Mouse (Mus musculus): ENCODE measurements around the gene Rexo4. TPM values are rescaled to one million over a fixed set of nuclear protein-coding genes. Genes with fewer than 3 reads are reported as not detected.
A peak's percentile ranks its signal among the peaks of the same experiment; 100 is the strongest.

The Rexo4 gene
- polyA plus RNA-seq, 1 experiment from 2014 or later, result 21.4 TPM

DNA sequence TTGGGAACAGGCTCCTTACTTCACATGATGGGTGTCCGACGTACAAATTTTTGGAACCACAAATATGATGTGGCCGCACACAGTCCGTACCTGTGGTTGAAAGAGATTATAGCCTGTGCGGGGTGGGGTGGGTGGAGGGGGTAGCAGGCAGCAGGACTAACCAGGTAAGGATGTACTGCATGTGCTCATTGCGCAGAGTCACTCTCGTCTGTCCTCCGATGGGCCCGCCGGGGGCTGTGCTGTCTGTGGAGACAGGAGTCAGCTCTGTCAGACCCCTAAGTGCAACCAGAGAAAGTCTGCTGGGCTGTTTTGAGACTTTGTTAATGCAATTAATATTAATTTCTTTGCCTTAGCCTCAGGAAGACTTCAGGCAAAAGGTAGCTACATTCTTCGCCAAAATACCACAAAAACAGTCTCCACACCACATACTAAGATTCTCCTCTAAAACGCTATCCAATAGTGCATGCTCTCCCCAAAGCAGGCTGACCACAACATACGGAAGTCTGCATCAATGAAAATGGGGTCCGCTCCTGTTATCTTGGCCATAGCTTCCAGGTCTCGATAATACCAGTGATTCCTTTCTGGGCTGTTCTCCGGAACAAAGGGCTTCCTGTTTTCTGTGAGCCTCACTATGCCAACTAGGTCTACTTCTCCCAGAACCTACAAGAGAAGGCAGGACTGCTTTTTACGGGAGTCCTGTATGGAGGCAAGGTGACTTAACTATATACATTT, 50.6 kb downstream of the Rexo4 start:
- H3K36me3 ChIP-seq (ENCODE audit: insufficient read depth, low read length), result peaks cover 14% of the 10 kb centered on the region
- 80% methylated on average over 17 of the region's 17 CpGs for WGBS
- no peak overlapping the region for H3K4me3 ChIP-seq (ENCODE audit: low read depth, low read length)
- no peaks in the 10 kb centered on the region for H3K9me3 ChIP-seq (ENCODE audit: low read length)
- no peak overlapping the region for H3K4me2 ChIP-seq (replicated peaks; ENCODE audit: low read depth, low read length)
- TF ChIP-seq CTCF (IDR thresholded peaks at IDR 0.05), result no peak
- ATAC-seq, result no peak
- no peaks in the 10 kb centered on the region for H3K27me3 ChIP-seq (replicated peaks; ENCODE audit: insufficient read depth, low read length)
- H3K9ac ChIP-seq (replicated peaks; ENCODE audit: low read depth), result no peak overlapping the region
- DNase-seq (ENCODE audit: low spot score), result no peak
- no peak overlapping the region for H3K27ac ChIP-seq (ENCODE audit: low read length)
- H3K4me1 ChIP-seq (ENCODE audit: insufficient read depth, low read depth, low read length), result peaks cover 31% of the 10 kb centered on the region

DNA sequence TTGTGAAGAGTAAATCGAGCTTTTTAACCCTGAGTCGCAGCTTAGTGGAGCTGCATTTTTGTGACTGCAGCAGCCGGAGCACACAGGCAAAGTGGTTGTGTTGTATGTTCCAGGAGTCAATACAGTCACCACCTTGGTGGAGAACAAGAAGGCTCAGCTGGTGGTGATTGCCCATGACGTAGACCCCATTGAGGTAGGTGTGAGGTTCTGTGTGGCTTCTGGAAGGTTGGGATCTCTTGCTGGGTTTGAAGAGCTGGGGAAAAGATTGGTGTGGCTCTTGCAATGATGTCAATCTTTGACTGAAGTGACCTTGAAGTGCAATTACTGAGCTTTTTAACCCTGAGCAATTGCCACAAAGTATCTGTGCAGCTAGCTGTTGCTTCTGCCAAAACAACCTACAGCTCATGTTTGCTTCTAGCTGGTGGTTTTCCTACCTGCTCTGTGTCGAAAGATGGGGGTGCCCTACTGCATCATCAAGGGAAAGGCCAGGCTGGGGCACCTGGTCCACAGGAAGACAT, 51.9 kb downstream of the Rexo4 start:
- Histone ChIP-seq H3K4me1 (ENCODE audit: insufficient read depth, low read depth, low read length) (peaks cover 37% of the 10 kb centered on the region), H3K27me3 (replicated peaks; ENCODE audit: insufficient read depth, low read length) (no peaks in the 10 kb centered on the region), H3K9ac (replicated peaks; ENCODE audit: low read depth) (peak overlapping the region; percentile 95), H3K36me3 (ENCODE audit: insufficient read depth, low read length) (peaks cover 14% of the 10 kb centered on the region), H3K9me3 (ENCODE audit: low read length) (no peaks in the 10 kb centered on the region), H3K4me2 (replicated peaks; ENCODE audit: low read depth, low read length) (peak overlapping the region; percentile 85; the same call in 1 of the 2 replicates), H3K27ac (ENCODE audit: low read length) (no peak overlapping the region), H3K4me3 (ENCODE audit: low read depth, low read length) (peak overlapping the region; percentile 76; the same call in 1 of the 2 replicates)
- DNase-seq (ENCODE audit: low spot score), result no peak
- no peak for TF ChIP-seq EP300 (IDR thresholded peaks at IDR 0.05)
- no peak for TF ChIP-seq CTCF (IDR thresholded peaks at IDR 0.05)
- no peak for ATAC-seq
- WGBS, result 61% methylated on average over 5 of the region's 5 CpGs

DNA sequence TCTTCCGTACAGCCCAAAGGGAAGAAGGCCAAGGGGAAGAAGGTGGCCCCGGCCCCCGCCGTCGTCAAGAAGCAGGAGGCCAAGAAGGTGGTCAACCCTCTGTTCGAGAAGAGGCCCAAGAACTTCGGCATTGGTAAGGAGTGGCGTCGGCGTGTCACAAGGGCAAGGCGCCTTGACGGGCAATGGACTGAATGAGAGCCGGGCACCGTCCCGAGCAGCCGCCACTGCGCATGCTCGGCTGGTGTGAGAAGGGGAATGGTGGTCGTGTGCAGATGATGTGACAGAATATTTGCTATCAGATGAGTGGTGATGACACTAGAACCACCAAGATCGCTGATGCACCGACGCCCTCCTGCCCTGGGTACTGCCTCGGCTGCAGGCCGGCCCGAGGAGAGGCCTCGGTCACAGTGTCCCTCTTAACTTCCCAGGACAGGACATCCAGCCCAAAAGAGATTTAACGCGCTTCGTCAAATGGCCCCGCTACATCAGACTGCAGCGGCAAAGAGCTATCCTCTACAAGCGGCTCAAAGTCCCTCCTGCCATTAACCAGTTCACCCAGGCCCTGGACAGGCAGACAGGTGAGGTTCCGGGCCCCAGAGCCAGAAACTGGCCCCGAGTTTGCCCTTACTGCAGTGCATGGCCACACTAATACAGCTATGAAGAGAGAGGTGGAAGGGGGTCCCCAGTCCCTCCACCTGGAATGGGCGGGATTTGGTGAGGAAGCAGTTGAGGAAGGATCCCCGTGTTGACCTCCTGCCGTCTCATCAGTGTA, 53.0 kb downstream of the Rexo4 start:
- Histone ChIP-seq H3K9ac (replicated peaks; ENCODE audit: low read depth) (peak overlapping the region; percentile 95), H3K4me2 (replicated peaks; ENCODE audit: low read depth, low read length) (peak overlapping the region; percentile 85), H3K27me3 (replicated peaks; ENCODE audit: insufficient read depth, low read length) (no peaks in the 10 kb centered on the region), H3K27ac (ENCODE audit: low read length) (peak overlapping the region; percentile 90), H3K36me3 (ENCODE audit: insufficient read depth, low read length) (peaks cover 14% of the 10 kb centered on the region), H3K4me1 (ENCODE audit: insufficient read depth, low read depth, low read length) (peaks cover 30% of the 10 kb centered on the region), H3K4me3 (ENCODE audit: low read depth, low read length) (peak overlapping the region; percentile 76), H3K9me3 (ENCODE audit: low read length) (no peaks in the 10 kb centered on the region)
- peak; percentile 74 for DNase-seq (ENCODE audit: low spot score)
- TF ChIP-seq EP300 (IDR thresholded peaks at IDR 0.05) (no peak), CTCF (IDR thresholded peaks at IDR 0.05) (no peak)
- WGBS, result 2% methylated on average over 37 of the region's 37 CpGs
- peak; percentile 54 for ATAC-seq

DNA sequence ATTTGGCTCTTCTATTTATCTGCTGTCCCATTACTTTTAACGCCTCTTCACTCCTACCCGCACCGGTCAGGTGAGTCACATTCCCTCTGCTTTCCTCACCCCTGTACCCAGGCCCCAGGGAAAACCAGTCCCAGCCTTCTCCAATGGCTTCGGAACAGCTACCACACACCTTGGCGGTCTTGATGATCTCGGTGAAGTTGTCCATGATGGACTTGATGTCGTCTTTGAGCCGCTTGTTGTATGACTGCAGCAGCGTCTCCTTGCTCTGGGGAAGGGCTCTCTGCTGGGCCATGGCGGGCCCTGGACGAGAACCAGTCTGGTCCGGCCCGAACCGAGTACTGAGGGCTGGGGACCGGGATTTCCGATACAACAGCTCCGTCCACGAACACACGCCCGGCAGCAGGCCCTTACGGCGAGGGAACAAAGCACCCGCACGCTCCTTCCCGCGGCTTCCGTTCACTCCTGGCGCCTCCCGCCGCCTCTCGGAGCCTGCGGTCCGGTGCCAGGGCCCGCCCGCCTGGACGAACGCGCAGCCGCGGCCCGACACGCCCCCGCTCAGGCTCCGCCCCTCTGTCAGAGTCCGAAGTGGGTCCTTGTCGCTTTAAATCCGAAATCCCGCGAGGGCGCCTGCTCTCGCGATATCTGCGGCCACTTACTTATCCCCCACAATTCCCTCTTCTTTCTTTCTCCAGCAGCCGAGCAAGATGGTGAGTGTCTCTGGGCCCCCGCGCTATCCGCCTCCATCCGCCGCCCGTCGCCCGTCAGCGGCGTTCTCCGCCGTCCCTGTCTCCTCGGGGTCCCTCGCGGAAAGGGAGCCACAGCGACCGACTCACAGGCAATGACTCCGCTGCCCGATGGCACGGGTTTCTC, 53.8 kb downstream of the Rexo4 start, which contains the start of the genes Med22 and Rpl7a:
Gene Med22, minus strand, starts transcription at position 554 of the 870 bp plus-strand sequence.
Gene Rpl7a, plus strand, starts transcription at position 641 of the 870 bp plus-strand sequence.
- H3K36me3 ChIP-seq (ENCODE audit: insufficient read depth, low read length), result peaks cover 18% of the 10 kb centered on the region
- peak within 1 kb of the TSS; percentile 76 for H3K4me3 ChIP-seq (ENCODE audit: low read depth, low read length)
- peak within 1 kb of the TSS; percentile 85 for H3K4me2 ChIP-seq (replicated peaks; ENCODE audit: low read depth, low read length)
- H3K4me1 ChIP-seq (ENCODE audit: insufficient read depth, low read depth, low read length), result peaks cover 24% of the 10 kb centered on the region
- TF ChIP-seq EP300 (IDR thresholded peaks at IDR 0.05) (peak; percentile 91), CTCF (IDR thresholded peaks at IDR 0.05) (no peak)
- H3K27me3 ChIP-seq (replicated peaks; ENCODE audit: insufficient read depth, low read length), result no peaks in the 10 kb centered on the region
- peak; percentile 96 for ATAC-seq
- H3K27ac ChIP-seq (ENCODE audit: low read length), result peak within 1 kb of the TSS; percentile 90
- H3K9ac ChIP-seq (replicated peaks; ENCODE audit: low read depth), result peak within 1 kb of the TSS; percentile 95
- no peaks in the 10 kb centered on the region for H3K9me3 ChIP-seq (ENCODE audit: low read length)
- DNase-seq (ENCODE audit: low spot score), result peak; percentile 98
- 0% methylated on average over 62 of the region's 74 CpGs for WGBS

DNA sequence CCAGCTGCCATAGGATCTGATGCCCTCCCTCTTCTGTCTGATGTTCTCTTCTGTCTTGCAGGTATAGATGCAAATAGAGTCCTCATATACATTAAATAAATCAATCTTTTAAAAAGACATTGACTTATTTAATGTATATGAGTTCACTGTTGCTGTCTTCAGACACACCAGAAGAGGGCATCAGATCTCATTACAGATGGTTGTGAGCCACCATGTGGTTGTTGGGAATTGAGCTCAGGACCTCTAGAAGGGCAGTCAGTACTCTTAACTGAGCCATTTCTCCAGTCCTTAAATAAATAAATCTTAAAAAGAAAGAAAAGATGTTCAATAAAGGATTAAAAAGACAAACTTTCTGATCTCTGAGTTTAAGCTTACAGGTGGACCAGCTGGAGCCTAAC, 54.8 kb downstream of the Rexo4 start:
- peaks cover 18% of the 10 kb centered on the region for H3K36me3 ChIP-seq (ENCODE audit: insufficient read depth, low read length)
- ATAC-seq, result no peak

More for the DNA sequence above, 54.8 kb downstream of the Rexo4 start:
- peak overlapping the region; percentile 95 for H3K9ac ChIP-seq (replicated peaks; ENCODE audit: low read depth)
- no peaks in the 10 kb centered on the region for H3K27me3 ChIP-seq (replicated peaks; ENCODE audit: insufficient read depth, low read length)
- DNase-seq (ENCODE audit: low spot score), result no peak
- peaks cover 22% of the 10 kb centered on the region; the same call in 1 of the 2 replicates for H3K4me1 ChIP-seq (ENCODE audit: insufficient read depth, low read depth, low read length)
- TF ChIP-seq CTCF (IDR thresholded peaks at IDR 0.05) (no peak), EP300 (IDR thresholded peaks at IDR 0.05) (no peak)
- peak overlapping the region; percentile 73 for H3K4me2 ChIP-seq (replicated peaks; ENCODE audit: low read depth, low read length)
- H3K4me3 ChIP-seq (ENCODE audit: low read depth, low read length), result peak overlapping the region; percentile 76
- peak overlapping the region; percentile 90 for H3K27ac ChIP-seq (ENCODE audit: low read length)
- H3K9me3 ChIP-seq (ENCODE audit: low read length), result no peaks in the 10 kb centered on the region

Measured in lung, postnatal 0 days (tissue).